Mouse (Mus musculus) mouse trophoblast stem cell (cell line): ENCODE data around the gene Tent5d.

Experiments used
- in situ Hi-C, 2 experiments: fragments of 300-500 bp; cut with MseI, MboI; formaldehyde crosslinking; loops; 2 replicates in 1 of 2; 3 replicates in 1 of 2; pipeline ENCODE4 v1.15.1; 2025

The Tent5d gene

DNA sequence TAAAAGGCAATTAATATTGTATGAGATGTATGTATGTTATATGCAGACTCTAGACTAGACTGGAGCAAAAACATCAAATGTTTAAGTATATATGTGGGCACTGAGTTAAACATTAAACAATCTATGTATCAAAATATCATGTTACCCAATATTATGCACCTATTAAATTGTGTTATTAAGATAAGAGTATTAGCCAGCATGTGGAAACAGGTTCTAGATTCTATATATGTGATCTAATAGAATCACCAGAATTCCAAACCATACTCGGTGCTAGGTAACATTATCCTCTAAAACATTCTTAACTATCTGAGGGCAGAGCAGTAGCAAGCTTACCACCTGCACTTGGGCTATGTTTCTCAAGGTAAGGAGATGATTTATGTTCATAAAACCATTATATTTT is at the start of gene Tent5d:
TSS of gene Tent5d (plus strand) at position 301 of the 400 bp plus-strand sequence.
- in situ Hi-C loops: loop anchor here in 1 of 2 experiments (25.0 kb wide), 1 partner anchor 745 kb away; no protein-coding TSS in a partner anchor

DNA sequence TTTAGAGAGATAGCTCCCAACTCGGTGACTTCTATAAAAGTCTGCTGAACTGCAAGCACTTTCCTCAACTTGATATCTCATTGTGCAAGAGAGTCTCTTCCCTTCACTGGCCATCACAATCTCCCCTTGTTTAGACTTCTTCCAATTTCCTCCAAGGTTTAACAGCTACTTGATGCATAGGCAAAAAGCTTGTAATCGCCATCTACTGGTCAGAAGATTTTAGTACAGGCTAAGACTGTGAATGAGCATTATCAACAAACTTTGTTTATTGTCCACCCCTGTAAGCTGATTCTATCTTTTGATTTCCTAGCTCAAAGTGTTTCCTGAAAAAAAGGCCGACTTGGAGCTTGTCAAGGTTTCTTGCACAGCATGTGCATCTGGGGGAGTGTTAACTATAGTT is 24.5 kb upstream of the Tent5d start:
- in situ Hi-C loops: no loop called here

DNA sequence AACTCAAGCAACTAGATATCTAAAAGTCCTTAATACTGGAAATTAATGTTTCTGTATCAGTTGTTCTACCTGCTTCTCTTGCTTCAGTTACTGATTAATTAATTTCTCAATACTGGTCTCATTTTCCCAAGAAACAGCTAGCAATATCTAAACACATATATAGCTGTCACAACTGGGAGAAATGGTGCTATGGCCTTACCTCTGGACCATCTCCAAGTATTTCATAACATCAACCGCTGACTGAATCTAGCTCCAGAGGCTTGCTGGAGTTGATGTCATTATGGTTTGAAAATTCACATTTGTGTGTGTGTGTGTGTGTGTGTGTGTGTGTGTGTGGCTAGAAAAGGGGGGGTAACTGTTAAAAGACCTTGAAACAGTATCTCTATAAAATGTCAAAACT is 2.3 kb upstream of the Tent5d start:
- in situ Hi-C loops: loop anchor here in 1 of 2 experiments (25.0 kb wide), 1 partner anchor 747 kb away; no protein-coding TSS in a partner anchor

DNA sequence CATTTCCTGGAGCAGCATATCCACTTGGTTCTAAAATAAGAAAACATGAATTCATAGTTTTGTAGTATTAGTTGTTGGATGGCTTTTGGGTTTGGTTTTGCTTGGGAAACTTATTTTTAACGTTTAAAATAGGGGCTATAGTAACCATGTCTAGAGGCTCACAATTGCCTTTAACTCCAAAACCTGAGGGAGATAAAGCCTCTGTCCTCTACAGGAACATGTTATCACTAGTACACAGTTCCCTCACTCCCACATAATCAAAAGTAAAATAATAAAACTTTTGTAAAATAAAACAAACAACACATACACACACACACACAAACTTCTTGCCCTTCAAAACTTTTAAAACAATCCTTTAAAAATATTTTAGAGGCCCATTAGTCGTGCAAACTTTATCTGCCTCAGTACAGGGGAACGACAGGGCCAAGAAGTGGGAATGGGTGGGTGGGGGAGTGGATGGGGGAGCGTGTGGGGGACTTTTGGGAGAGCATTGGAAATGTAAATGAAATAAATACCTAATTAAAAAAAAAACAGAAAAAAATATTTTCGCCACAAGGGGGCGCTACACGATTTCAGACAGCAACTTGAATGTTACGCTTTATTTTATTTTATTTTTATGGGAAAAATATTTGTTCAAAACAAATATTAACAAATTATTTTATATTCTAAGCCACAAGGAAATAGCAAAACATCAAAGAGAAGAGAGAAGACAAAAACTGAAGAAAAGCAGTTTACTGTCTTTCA is 1.5 kb upstream of the Tent5d start:
- in situ Hi-C loops: loop anchor here in 1 of 2 experiments (25.0 kb wide), 1 partner anchor 746 kb away; no protein-coding TSS in a partner anchor

DNA sequence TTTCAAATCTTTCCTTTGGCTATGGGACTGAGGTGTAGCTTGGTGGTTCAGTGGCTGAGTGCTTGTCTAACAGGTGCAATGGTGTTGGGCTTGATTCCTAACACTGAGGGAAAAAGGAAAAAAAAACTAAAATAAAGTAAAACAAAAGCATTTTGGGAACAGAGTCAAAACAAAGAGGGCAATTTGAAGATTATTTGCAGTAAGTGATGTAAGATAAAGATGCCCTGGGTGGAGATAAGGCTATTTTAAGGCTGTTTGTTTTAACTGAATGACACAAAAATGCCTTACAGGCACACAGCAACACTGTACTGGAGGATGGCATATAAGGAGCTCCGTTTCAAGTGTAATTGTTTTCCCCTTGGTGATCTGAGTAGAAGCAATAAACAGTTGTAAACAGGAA is 3.4 kb downstream of the Tent5d start:
- in situ Hi-C loops: loop anchor here in 1 of 2 experiments (25.0 kb wide), 1 partner anchor 742 kb away; no protein-coding TSS in a partner anchor

DNA sequence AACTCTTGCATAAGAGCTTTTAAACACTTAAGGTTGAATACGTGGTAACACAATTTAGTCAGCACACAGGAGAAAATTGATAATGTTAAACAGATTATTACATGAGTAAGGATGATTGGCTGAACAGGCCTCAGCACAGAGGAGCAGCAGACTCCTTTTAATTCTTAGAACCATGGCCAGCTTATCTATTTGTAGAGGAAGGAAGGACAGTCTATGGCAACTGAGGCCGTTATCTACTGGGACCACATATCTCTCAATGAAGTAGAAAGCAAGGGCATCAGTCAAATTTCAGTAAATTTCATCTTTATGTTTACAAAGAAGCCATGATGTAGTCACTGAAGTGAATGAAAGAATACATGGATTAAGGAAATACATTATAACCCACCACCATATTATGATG is 4.5 kb downstream of the Tent5d start:
- in situ Hi-C loops: loop anchor here in 1 of 2 experiments (25.0 kb wide), 1 partner anchor 740 kb away; no protein-coding TSS in a partner anchor

DNA sequence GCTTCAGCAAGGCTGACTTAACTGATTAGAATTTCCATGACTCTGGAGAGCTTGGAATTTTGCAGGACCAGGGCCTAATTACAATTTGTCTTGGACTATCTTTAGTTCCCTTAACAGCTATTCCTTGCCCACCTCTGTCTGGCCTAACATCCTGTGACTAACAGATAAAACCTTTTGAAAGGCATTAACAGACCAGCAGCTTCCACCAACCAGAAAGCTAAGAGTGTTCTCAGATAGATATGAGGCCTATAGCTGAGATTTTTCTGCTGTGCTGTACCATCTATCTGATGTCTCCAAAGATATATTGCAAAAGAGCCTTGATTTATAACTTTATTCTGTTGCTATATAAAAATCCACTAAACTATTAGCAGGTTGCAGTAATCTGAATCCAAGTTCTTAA is 19.7 kb downstream of the Tent5d start:
- in situ Hi-C loops: loop anchor here in 1 of 2 experiments (25.0 kb wide), 1 partner anchor 725 kb away; no protein-coding TSS in a partner anchor

DNA sequence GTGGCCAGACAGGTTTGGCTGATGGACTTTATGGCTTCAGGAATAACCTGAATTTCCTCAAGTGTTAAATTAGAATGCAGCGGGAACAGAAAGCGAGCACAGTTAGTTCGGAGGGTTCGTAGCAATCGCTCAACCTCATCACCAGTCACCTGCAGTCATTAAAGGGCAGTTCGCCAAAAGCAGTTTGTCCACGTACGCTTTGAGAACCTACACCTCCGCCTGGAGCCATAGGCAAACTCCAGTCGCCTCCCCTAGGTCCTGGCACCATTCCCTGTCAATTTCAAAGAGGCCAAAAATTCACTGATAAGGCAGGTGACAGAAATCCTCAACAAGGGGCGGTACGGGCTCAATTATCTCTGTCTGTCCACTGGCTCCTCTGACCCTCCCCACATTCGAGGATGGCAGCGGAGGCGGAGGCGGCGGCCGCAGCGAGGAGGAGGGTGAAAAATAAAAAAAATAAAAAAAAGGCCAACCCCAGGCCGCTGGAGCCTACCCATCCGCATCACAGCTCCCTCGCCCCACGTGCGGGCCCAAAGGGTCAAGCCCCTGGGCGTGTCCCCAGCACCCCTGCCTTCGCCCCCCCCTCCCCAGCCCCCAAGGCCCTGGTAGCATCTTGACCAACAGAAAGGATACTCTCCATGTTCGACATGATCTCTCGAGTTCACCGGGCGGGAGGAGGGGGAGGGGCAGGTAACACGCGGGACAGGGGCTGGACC is 23.3 kb downstream of the Tent5d start:
- in situ Hi-C loops: loop anchor here in 1 of 2 experiments (25.0 kb wide), 1 partner anchor 722 kb away; no protein-coding TSS in a partner anchor

DNA sequence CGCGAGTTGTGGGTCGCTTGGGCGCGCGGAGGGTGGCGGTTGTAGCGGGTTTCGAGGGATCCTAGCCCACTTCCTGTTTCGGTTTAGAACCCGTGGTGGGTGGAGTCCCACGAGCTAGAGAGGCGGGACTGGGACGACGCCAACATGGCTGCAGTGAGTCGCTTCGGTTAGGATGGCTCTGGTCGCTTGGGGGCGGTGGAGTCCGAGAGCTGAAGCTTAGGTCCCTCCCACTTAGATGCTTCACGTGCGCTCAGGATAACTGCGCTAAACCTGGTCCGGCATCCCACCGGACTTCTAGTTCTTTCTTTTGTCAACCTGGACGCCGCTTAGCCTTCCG is 23.8 kb downstream of the Tent5d start, which contains the start of gene 2610002M06Rik:
TSS of gene 2610002M06Rik (minus strand) at position 117 of the 337 bp plus-strand sequence.
- in situ Hi-C loops: loop anchor here in 1 of 2 experiments (25.0 kb wide), 1 partner anchor 721 kb away; no protein-coding TSS in a partner anchor

DNA sequence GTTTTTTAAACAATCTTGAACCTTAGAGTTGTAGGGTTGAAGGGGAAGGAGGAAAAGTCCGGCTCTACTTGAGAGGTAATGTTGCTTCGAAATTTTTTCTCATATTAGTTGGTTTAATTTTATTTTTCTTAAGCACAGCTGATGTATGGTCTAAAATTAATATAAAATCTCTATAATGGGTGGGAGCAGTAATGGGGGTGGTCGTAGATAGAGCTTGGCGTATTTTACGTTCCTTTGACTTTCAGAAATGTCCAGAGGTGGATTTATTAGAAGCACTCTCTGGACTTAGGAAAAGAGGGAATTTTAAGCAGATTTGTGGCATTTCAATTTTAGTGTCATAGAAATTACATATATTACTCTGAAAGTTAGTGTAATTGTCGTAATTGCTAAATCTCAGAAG is 24.3 kb downstream of the Tent5d start:
- in situ Hi-C loops: loop anchor here in 1 of 2 experiments (25.0 kb wide), 1 partner anchor 721 kb away; no protein-coding TSS in a partner anchor

DNA sequence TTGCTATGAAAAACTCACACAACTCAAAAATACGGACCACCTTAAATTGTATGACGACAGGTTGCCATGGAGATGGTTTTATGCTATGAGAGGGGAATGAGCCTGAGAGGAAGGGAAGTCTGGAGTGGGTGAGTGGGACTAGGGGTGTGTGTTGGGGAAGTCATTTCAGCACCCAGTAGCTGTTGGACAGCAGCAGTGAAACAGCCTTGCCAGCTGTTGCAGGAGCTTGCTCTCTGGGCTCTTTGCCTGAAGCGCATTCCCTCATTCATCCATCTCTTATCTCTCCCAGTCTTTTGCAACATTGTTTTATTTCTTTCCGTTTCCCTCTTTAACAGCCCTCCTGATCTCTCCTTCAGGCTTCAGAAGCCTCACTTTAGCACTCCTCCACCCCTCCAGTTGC is 65.8 kb downstream of the Tent5d start:
- in situ Hi-C loops: no loop called here
